Mouse (Mus musculus) ES-Bruce4 (cell line): ENCODE measurements around the gene Dlgap1. TPM values are rescaled to one million over a fixed set of nuclear protein-coding genes. Genes with fewer than 3 reads are reported as not detected.
A peak's percentile ranks its signal among the peaks of the same experiment; 100 is the strongest.

Experiments
- H3K27ac ChIP-seq: 2 replicates; pipeline ENCODE4 v1.5.1; 2012; ENCODE audit warnings: low read length, inconsistent platforms; ENCODE audit not compliant: insufficient read depth
- H3K27me3 ChIP-seq: 2 replicates; pipeline ENCODE4 v1.6.1; 2012; ENCODE audit warnings: mild to moderate bottlenecking, low read length, inconsistent platforms; ENCODE audit not compliant: control insufficient read depth, poor library complexity, insufficient read depth, severe bottlenecking
- H3K36me3 ChIP-seq: 2 replicates; pipeline ENCODE4 v1.6.1; 2012; ENCODE audit warnings: inconsistent platforms, mild to moderate bottlenecking, low read length, moderate library complexity; ENCODE audit not compliant: control insufficient read depth, poor library complexity, insufficient read depth, severe bottlenecking
- H3K4me1 ChIP-seq: one replicate; pipeline ENCODE4 v1.8.1; 2011; ENCODE audit warnings: low read length; ENCODE audit not compliant: control insufficient read depth, insufficient read depth
- H3K4me3 ChIP-seq: 2 replicates; pipeline ENCODE4 v1.5.1; 2011; ENCODE audit warnings: low read depth, mild to moderate bottlenecking, low read length
- H3K9ac ChIP-seq: 2 replicates; pipeline ENCODE4 v1.6.1; 2012; ENCODE audit warnings: low read depth, mild to moderate bottlenecking, inconsistent platforms; ENCODE audit not compliant: poor library complexity, severe bottlenecking
- H3K9me3 ChIP-seq: replicated peaks from 2 replicates; pipeline ENCODE4 v1.6.1; 2012; ENCODE audit warnings: mild to moderate bottlenecking, low read length, inconsistent platforms; ENCODE audit not compliant: control insufficient read depth, poor library complexity, insufficient read depth, severe bottlenecking
- CTCF ChIP-seq: IDR thresholded peaks from one replicate; pipeline ENCODE4 v1.8.1; 2011; ENCODE audit warnings: low read depth, low read length
- EP300 ChIP-seq: IDR thresholded peaks from 2 replicates; pipeline ENCODE4 v1.6.1; 2011; ENCODE audit warnings: low read depth, low read length; ENCODE audit not compliant: insufficient read depth
- POLR2A ChIP-seq: IDR thresholded peaks from one replicate; pipeline ENCODE4 v1.8.1; 2011; ENCODE audit warnings: low read length; ENCODE audit not compliant: insufficient read depth
- polyA plus RNA-seq: library from polyadenylated mRNA; stranded (reverse); fragments of >200 nt; gene quantifications from 2 replicates; pipeline ENCODE4 v1.2.4, GENCODE M21; 2011; ENCODE audit warnings: low read depth; ENCODE audit not compliant: missing spikeins, insufficient read depth, insufficient read length

The Dlgap1 gene
- polyA plus RNA-seq, 1 experiment: 1.2 TPM

DNA sequence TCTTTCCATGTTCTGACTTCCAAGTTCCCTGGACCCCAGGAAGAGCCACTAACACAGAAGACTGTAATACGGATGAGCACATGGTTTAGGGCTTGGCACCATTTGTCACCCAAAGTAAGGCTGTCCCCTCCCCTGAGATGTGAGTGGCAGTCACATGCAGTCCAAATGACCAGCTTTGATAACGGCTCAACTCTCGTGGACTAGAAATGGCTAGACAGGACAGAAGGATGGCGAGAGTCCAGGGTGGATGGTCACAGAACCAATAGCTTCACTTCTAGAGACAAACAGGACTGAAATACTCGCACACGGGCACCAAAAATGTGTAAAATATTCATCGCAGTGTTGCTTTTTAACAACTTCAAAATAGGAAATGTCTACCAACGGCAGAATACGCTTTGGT, 657.5 kb downstream of the Dlgap1 start:
- no peak for TF ChIP-seq POLR2A
- no peak for TF ChIP-seq CTCF
- TF ChIP-seq EP300: no peak
- Histone ChIP-seq H3K27me3 (no peaks in the 10 kb centered on the region), H3K4me3 (no peak overlapping the region), H3K4me1 (no peaks in the 10 kb centered on the region), H3K9me3 (no peaks in the 10 kb centered on the region), H3K36me3 (no peaks in the 10 kb centered on the region), H3K9ac (no peak overlapping the region), H3K27ac (no peak overlapping the region)

DNA sequence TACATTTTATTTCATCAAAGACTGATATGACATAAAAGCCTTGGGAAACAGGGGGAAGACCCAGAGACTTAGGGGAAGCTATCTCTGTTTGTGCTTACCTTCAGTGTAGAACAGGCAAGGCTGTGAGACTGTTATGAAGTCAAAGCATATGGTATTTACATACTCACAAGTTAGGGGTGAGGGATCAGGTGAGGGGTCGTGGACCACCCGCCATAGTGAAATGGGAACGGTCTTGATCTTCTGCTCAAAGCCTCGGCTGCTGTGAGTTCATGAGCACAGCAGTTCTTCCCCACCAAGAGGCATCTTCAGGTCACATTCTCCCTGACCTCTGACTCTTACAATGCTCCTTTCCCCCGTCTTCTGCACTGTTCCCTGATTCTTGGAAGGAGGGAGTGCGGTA, 658.1 kb downstream of the Dlgap1 start:
- Histone ChIP-seq H3K4me1 (no peaks in the 10 kb centered on the region), H3K9ac (no peak overlapping the region), H3K27ac (no peak overlapping the region), H3K4me3 (no peak overlapping the region), H3K27me3 (no peaks in the 10 kb centered on the region), H3K9me3 (no peaks in the 10 kb centered on the region), H3K36me3 (no peaks in the 10 kb centered on the region)
- TF ChIP-seq CTCF (no peak), EP300 (no peak), POLR2A (no peak)

DNA sequence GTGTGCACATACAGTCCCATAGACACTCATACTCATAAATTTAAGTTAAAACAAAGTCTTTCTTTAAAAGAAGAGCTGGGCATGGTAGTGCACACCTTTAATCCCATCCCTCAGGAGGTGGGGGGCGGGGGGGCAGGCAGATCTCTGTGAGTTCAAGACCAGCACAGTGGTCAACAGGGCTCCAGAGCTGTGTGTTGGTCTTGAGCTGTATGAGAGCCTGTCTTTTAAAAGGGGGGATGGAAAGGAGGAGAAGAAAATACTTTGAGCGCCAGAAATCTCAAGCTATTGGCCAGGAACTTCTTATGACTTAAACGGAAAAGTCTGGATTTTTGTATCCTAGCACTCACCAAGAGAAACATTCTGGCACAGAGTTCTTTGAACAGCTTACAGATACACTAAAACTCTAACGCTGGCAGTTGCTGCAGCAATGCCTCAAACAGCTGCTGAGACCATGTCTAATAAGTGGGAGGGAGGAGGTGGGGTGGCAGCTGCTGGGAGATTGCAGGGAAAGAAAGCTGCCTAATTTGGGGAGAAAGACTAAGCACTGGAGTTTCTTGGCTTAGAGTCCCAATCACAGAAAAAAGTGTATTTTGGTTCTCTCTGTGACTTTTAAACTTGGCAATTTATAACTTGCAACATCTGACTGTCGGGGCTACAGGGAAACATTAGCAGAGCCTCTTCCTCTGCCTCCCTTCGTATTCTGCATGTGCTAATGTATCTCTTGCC, 660.9 kb downstream of the Dlgap1 start:
- H3K9ac ChIP-seq: no peak overlapping the region

DNA sequence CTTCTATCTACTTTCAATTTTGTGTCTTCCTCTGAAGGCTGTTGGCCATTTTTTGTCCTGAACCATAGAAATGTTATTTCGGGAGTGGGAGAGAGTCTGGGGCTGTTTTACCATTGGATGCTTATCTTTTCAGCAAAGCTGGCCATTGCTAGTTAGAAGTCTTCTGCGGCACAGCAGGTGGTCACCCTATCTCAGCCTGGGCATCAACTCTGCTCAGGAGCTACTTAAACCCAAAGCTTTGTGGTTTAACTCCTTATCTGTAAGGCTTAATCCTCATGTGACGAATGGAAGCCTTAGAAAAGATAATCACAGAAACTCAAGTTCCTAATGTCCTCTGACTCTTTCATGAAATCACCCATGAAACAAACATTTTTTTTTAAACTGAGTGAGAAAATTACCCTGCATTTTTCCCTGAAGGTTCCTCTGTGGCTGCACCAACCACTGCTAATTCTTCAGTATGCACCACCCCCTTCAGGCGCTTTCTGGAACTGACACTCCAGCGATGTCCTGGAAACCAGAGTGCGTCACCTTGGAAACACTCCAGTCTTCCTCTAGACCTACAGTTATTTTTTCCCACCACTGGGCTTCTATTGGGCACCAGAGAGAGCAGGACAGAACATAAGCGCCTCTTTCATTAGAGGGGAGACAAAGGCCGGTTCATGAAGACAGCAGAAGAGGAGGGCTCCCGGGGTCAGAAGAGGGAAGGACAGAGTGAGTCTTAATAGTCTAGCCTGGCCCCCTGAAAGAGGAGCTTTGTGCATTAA, 664.5 kb downstream of the Dlgap1 start:
- H3K9me3 ChIP-seq: no peaks in the 10 kb centered on the region
- TF ChIP-seq POLR2A (no peak), EP300 (no peak), CTCF (peak; percentile 61)
- H3K4me1 ChIP-seq: no peaks in the 10 kb centered on the region

More for the DNA sequence above, 660.9 kb downstream of the Dlgap1 start:
- H3K27ac ChIP-seq: no peak overlapping the region
- no peaks in the 10 kb centered on the region for H3K36me3 ChIP-seq
- no peak for TF ChIP-seq CTCF
- TF ChIP-seq EP300: no peak
- TF ChIP-seq POLR2A: no peak
- no peaks in the 10 kb centered on the region for H3K27me3 ChIP-seq
- no peak overlapping the region for H3K4me3 ChIP-seq
- H3K9me3 ChIP-seq: no peaks in the 10 kb centered on the region
- no peaks in the 10 kb centered on the region for H3K4me1 ChIP-seq

DNA sequence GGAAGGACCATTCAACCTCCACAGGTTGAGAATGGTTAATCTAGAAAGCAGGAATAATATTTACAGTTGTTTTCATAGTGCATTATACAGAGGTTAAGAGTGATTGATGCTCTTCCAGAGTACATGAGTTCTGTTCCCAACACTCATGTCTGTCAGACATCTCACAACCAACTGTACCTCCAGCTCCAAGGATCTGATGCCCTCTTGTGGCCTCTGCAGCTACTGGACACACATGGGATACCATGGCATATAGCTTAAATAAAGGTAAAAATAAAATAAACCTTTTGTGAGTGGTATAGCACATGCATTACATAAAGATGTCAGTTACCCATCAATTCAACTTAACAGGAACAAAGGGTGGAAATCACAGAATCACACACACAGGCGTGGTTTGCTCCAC, 674.3 kb downstream of the Dlgap1 start:
- TF ChIP-seq EP300 (no peak), POLR2A (no peak), CTCF (no peak)
- H3K9me3 ChIP-seq: no peaks in the 10 kb centered on the region
- no peak overlapping the region for H3K27ac ChIP-seq
- no peak overlapping the region for H3K9ac ChIP-seq
- H3K36me3 ChIP-seq: no peaks in the 10 kb centered on the region
- no peak overlapping the region for H3K4me3 ChIP-seq
- no peaks in the 10 kb centered on the region for H3K27me3 ChIP-seq
- no peaks in the 10 kb centered on the region for H3K4me1 ChIP-seq

More for the DNA sequence above, 664.5 kb downstream of the Dlgap1 start:
- Histone ChIP-seq H3K27me3 (no peaks in the 10 kb centered on the region), H3K36me3 (no peaks in the 10 kb centered on the region), H3K4me3 (no peak overlapping the region), H3K27ac (no peak overlapping the region), H3K9ac (no peak overlapping the region)

DNA sequence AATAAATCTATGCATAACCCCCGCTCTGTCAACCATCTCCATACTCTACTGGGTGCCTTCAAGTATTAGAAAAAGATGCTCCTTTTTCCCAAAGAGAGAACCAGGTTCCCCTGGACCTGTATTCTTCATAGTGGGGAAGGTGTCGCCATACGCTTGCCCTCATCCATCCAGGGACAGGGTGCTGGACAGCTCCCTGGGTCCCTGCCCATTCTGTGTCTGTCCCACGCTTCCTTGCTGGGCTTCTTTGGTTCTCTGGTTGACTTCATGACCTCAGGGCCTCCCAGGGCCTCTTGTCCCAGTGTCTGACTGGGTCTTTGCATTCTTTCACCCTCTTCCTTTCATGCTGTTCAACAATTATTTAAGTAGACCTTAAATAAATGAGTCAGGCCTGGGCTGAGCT, 677.8 kb downstream of the Dlgap1 start:
- TF ChIP-seq POLR2A: no peak
- no peak for TF ChIP-seq CTCF
- TF ChIP-seq EP300: no peak
- H3K9me3 ChIP-seq: peaks cover 5% of the 10 kb centered on the region; the same call in 1 of the 2 replicates
- no peaks in the 10 kb centered on the region for H3K4me1 ChIP-seq
- H3K27ac ChIP-seq: no peak overlapping the region
- no peak overlapping the region for H3K9ac ChIP-seq
- no peaks in the 10 kb centered on the region for H3K36me3 ChIP-seq
- H3K27me3 ChIP-seq: no peaks in the 10 kb centered on the region
- no peak overlapping the region for H3K4me3 ChIP-seq
